ENCODE assay signal across 22 mouse cellular contexts in genomic region chr1:120480937-120481336, GRCm38 (mm10). TPM values are rescaled to one million over a fixed set of nuclear protein-coding genes. Genes with fewer than 3 reads are reported as not detected.
DNase-seq lines count a peak whose midpoint lies in the region; ATAC-seq and TF ChIP-seq lines count a peak whose summit lies in the region.
"Had no signal": no experiment of that assay in that cellular context is flagged by ENCODE, and none has a peak within 500 bp of the region (broad histone marks: within the 10 kb centered on the region; RNA-seq: fewer than 3 reads in every experiment).

No protein-coding gene starts in this region.

- H3K36me3 ChIP-seq in kidney, embryonic 16.5 days (ENCODE audit: insufficient read depth, low read length): no peaks in the 10 kb centered on the region
- H3K36me3 ChIP-seq in MEL (ENCODE audit: control insufficient read depth in 1 of 2, insufficient read depth in 2 of 2, low read length in 2 of 2): no peaks in the 10 kb centered on the region
- H3K36me3 ChIP-seq: limb, embryonic 15.5 days had no signal

- peak; percentile 5 to 13 for DNase-seq in kidney, postnatal 4 days
- DNase-seq in MEL (ENCODE audit: low read depth, low spot score) (peak; percentile 4), adipocyte (ENCODE audit: low spot score) (peak; percentile 4)
- peak; percentile 26 for DNase-seq in mesoderm, embryonic 11.5 days (ENCODE audit: low read depth, low spot score)
- DNase-seq in spleen, adult 18-20 months: no peak
- DNase-seq in cerebellum, postnatal 4 days (ENCODE audit: low spot score in 2 of 2): no peak
- DNase-seq: cerebellum, adult 11 months; cerebellum, postnatal 14 days; gastrocnemius, postnatal 14 days; heart, postnatal 14 days; right cerebral cortex, adult 18-20 months; thymus, adult 18-20 months had no signal

- 15% methylated on average over 5 of the region's 5 CpGs for WGBS in kidney, embryonic 16.5 days

- TF ChIP-seq CTCF in MEL (IDR thresholded peaks at IDR 0.05 in 2 of 3, conservative IDR thresholded peaks at IDR 0.05 in 1 of 3; ENCODE audit: control insufficient read depth in 1 of 3, insufficient read depth in 1 of 3, low read depth in 2 of 3, low read length in 3 of 3, poor library complexity in 1 of 3, severe bottlenecking in 1 of 3): no peak

- H3K4me2 ChIP-seq in kidney, embryonic 16.5 days (replicated peaks; ENCODE audit: low read depth, low read length): no peak overlapping the region
- H3K4me2 ChIP-seq: heart, embryonic 11.5 days; hindbrain, embryonic 14.5 days; limb, embryonic 15.5 days had no signal

- no peaks in the 10 kb centered on the region for H3K27me3 ChIP-seq in kidney, embryonic 16.5 days (ENCODE audit: insufficient read depth, low read length)
- no peaks in the 10 kb centered on the region for H3K27me3 ChIP-seq in MEL (ENCODE audit: control insufficient read depth in 1 of 2, insufficient read depth in 2 of 2, low read length in 2 of 2)
- H3K27me3 ChIP-seq: limb, embryonic 15.5 days had no signal

- H3K9me3 ChIP-seq in kidney, embryonic 16.5 days (ENCODE audit: low read length): no peaks in the 10 kb centered on the region
- H3K9me3 ChIP-seq in MEL (replicated peaks; ENCODE audit: insufficient read depth, low read length): no peaks in the 10 kb centered on the region
- H3K9me3 ChIP-seq: limb, embryonic 15.5 days had no signal

- TF ChIP-seq RAD21 in MEL (IDR thresholded peaks at IDR 0.05; ENCODE audit: low read depth, low read length): no peak

- no peak overlapping the region for H3K4me3 ChIP-seq in kidney, embryonic 16.5 days (ENCODE audit: low read length)
- no peak overlapping the region for H3K4me3 ChIP-seq in MEL (ENCODE audit: control insufficient read depth in 1 of 2, insufficient read depth in 1 of 2, low read depth in 2 of 2, low read length in 2 of 2)
- H3K4me3 ChIP-seq: limb, embryonic 15.5 days had no signal

- H3K27ac ChIP-seq in kidney, embryonic 16.5 days (ENCODE audit: low read length): no peak overlapping the region
- no peak overlapping the region for H3K27ac ChIP-seq in MEL (ENCODE audit: control insufficient read depth, low read depth, low read length)
- H3K27ac ChIP-seq: hindbrain, embryonic 14.5 days; limb, embryonic 15.5 days had no signal

- no peaks in the 10 kb centered on the region for H3K79me2 ChIP-seq in MEL (ENCODE audit: control insufficient read depth, insufficient read depth, low read length, poor library complexity)

- no peak for TF ChIP-seq POLR2A in MEL (IDR thresholded peaks at IDR 0.05; ENCODE audit: control insufficient read depth in 1 of 2, insufficient read depth in 1 of 2, low read depth in 1 of 2, low read length in 2 of 2, poor library complexity in 1 of 2)

- TF ChIP-seq EP300 in MEL (IDR thresholded peaks at IDR 0.05; ENCODE audit: low read depth in 1 of 2, low read length in 2 of 2): no peak

- no peak for ATAC-seq in kidney, embryonic 16.5 days (ENCODE audit: low FRiP score, low TSS enrichment)
- ATAC-seq: intestine, embryonic 16.5 days; Patski had no signal

- H3K4me1 ChIP-seq in kidney, embryonic 16.5 days (ENCODE audit: insufficient read depth, low read length): no peaks in the 10 kb centered on the region
- no peaks in the 10 kb centered on the region for H3K4me1 ChIP-seq in MEL (ENCODE audit: control insufficient read depth in 1 of 2, insufficient read depth in 2 of 2, low read length in 2 of 2)
- H3K4me1 ChIP-seq: limb, embryonic 15.5 days had no signal

- H3K9ac ChIP-seq in kidney, embryonic 16.5 days (replicated peaks; ENCODE audit: low read length): no peak overlapping the region
- H3K9ac ChIP-seq in MEL (ENCODE audit: control insufficient read depth, low read depth, low read length, poor library complexity, severe bottlenecking): no peak overlapping the region
- H3K9ac ChIP-seq: hindbrain, embryonic 14.5 days; limb, embryonic 15.5 days had no signal

TF ChIP-seq in MEL, 35 proteins besides CTCF, POLR2A, EP300 and RAD21:
- no peak for TF ChIP-seq MYC (IDR thresholded peaks at IDR 0.05; ENCODE audit: low read depth, low read length)
- TF ChIP-seq CHD1 (IDR thresholded peaks at IDR 0.05; ENCODE audit: low read depth, low read length): no peak
- TF ChIP-seq KAT2A (conservative IDR thresholded peaks at IDR 0.05; ENCODE audit: low read depth, low read length): no peak
- no peak for TF ChIP-seq SMC3 (IDR thresholded peaks at IDR 0.05; ENCODE audit: low read depth, low read length)
- no peak for TF ChIP-seq UBTF (IDR thresholded peaks at IDR 0.05; ENCODE audit: borderline replicate concordance, insufficient read depth, low read depth, low read length)
- no peak for TF ChIP-seq ELF1 (IDR thresholded peaks at IDR 0.05; ENCODE audit: low read depth, low read length)
- no peak for TF ChIP-seq ZMIZ1 (IDR thresholded peaks at IDR 0.05; ENCODE audit: low read depth, low read length)

RNA-seq across cellular contexts. Expression of gene Marco, which starts 23.9 kb away (rescaled TPM):
- 0.18 and 0.42 TPM in 2 replicates for polyA plus RNA-seq in kidney, embryonic 16.5 days (2015; fragmentation: Nextera tagmentation; extraction: Ambion mirVana)
- not detected in 2 replicates for total RNA-seq in MEL (2012; rRNA removed)
- polyA plus RNA-seq in MEL (2012; ENCODE audit: insufficient read depth in 1 of 2, insufficient read length in 2 of 2, low read depth in 1 of 2, low replicate concordance in 2 of 2, missing spikeins in 1 of 2): not detected
- total RNA-seq: gastrocnemius, postnatal 14 days; layer of hippocampus, postnatal 25 days; left cerebral cortex, postnatal 14 days had no signal
- polyA plus RNA-seq: frontal cortex, adult 2 months; heart, embryonic 11.5 days; Patski; stomach, embryonic 14.5 days had no signal

Comparison
In these comparisons a context has a peak if more than half of its experiments do, and no peak if none do; other contexts are left out.
1. DNase-seq: peak in kidney, postnatal 4 days (2 of 2), MEL (single experiment), adipocyte (single experiment) and mesoderm, embryonic 11.5 days (single experiment); none in spleen, adult 18-20 months (0 of 2) and cerebellum, postnatal 4 days (0 of 2).